Mouse (Mus musculus): ENCODE results near the gene Cerkl.

Gene Cerkl

GRCm38 (mm10) chr2:79456575-79457349, at the start of gene Cerkl, which contains the start of gene Neurod1:
Gene Cerkl (minus strand): TSS chr2:79456785.
Gene Neurod1 (minus strand): TSS chr2:79456751.
- no peak for DNase-seq (ENCODE audit: low read depth)

GRCm38 (mm10) chr2:79498990-79499755, 42.6 kb upstream of the Cerkl start:
- peak; percentile 63 for DNase-seq (ENCODE audit: low read depth)

GRCm38 (mm10) chr2:79485127-79485526, 28.5 kb upstream of the Cerkl start:
- no peak for DNase-seq (ENCODE audit: low read depth)

- no peak for DNase-seq (ENCODE audit: low read depth)
These were observed 25.9 kb upstream of the Cerkl start for GRCm38 (mm10) chr2:79482511-79482910.

- DNase-seq (ENCODE audit: low read depth), result no peak
These were observed 5.8 kb upstream of the Cerkl start for GRCm38 (mm10) chr2:79462411-79462810.

- no peak for DNase-seq (ENCODE audit: low read depth)
These were observed 5.3 kb upstream of the Cerkl start for GRCm38 (mm10) chr2:79461861-79462260.

- no peak for DNase-seq (ENCODE audit: low read depth)
These were observed 4.0 kb upstream of the Cerkl start for GRCm38 (mm10) chr2:79460586-79460985.

GRCm38 (mm10) chr2:79460107-79460506, 3.5 kb upstream of the Cerkl start:
- DNase-seq (ENCODE audit: low read depth), result no peak

GRCm38 (mm10) chr2:79459061-79460045, 2.8 kb upstream of the Cerkl start:
- DNase-seq (ENCODE audit: low read depth), result no peak

- DNase-seq (ENCODE audit: low read depth), result no peak
These were observed 1.3 kb upstream of the Cerkl start for GRCm38 (mm10) chr2:79457932-79458331.

- no peak for DNase-seq (ENCODE audit: low read depth)
These were observed 849 bp upstream of the Cerkl start for GRCm38 (mm10) chr2:79457434-79457833.

GRCm38 (mm10) chr2:79455646-79456045, 939 bp downstream of the Cerkl start:
- DNase-seq (ENCODE audit: low read depth), result no peak

- DNase-seq (ENCODE audit: low read depth), result no peak
These were observed 1.7 kb downstream of the Cerkl start for GRCm38 (mm10) chr2:79454786-79455446.

- no peak for DNase-seq (ENCODE audit: low read depth)
These were observed 2.4 kb downstream of the Cerkl start for GRCm38 (mm10) chr2:79453901-79454781.

GRCm38 (mm10) chr2:79451438-79451837, 5.1 kb downstream of the Cerkl start:
- no peak for DNase-seq (ENCODE audit: low read depth)

GRCm38 (mm10) chr2:79450684-79451394, 5.7 kb downstream of the Cerkl start:
- DNase-seq (ENCODE audit: low read depth), result no peak

- no peak for DNase-seq (ENCODE audit: low read depth)
These were observed 7.2 kb downstream of the Cerkl start for GRCm38 (mm10) chr2:79449371-79449770.

GRCm38 (mm10) chr2:79447198-79447597, 9.4 kb downstream of the Cerkl start:
- no peak for DNase-seq (ENCODE audit: low read depth)

- DNase-seq (ENCODE audit: low read depth), result no peak
These were observed 12.5 kb downstream of the Cerkl start for GRCm38 (mm10) chr2:79443861-79444620.
